Mouse (Mus musculus) hindbrain, embryonic 12.5 days (tissue): Measurements from ENCODE around the gene Nck2. TPM values are rescaled to one million over a fixed set of nuclear protein-coding genes. Genes with fewer than 3 reads are reported as not detected.

Experiments
- ATAC-seq: fragments of 200-750 bp; cut with Nextera tagmentation; 2 replicates; pipeline ENCODE4 v1.8.0; 2017; ENCODE audit warnings: moderate TSS enrichment; ENCODE audit not compliant: low FRiP score
- H3K27ac ChIP-seq: fragments of 300-500 bp; sonication (generic); 2 replicates; pipeline ENCODE4 v1.5.1; 2016; ENCODE audit warnings: mild to moderate bottlenecking
- H3K27me3 ChIP-seq: fragments of 300-500 bp; sonication (generic); 2 replicates; pipeline ENCODE4 v1.6.1; 2016; ENCODE audit warnings: mild to moderate bottlenecking
- H3K36me3 ChIP-seq: fragments of 300-500 bp; sonication (generic); 2 replicates; pipeline ENCODE4 v1.6.1; 2016; ENCODE audit warnings: mild to moderate bottlenecking
- H3K4me1 ChIP-seq: fragments of 300-500 bp; sonication (generic); 2 replicates; pipeline ENCODE4 v1.6.1; 2016
- H3K4me2 ChIP-seq: fragments of 300-500 bp; sonication (generic); replicated peaks from 2 replicates; pipeline ENCODE4 v1.6.1; 2016; ENCODE audit warnings: mild to moderate bottlenecking
- H3K4me3 ChIP-seq: fragments of 300-500 bp; sonication (generic); 2 replicates; pipeline ENCODE4 v1.5.1; 2016; ENCODE audit warnings: mild to moderate bottlenecking
- H3K9ac ChIP-seq: fragments of 300-500 bp; sonication (generic); 2 replicates; pipeline ENCODE4 v1.6.1; 2016; ENCODE audit warnings: mild to moderate bottlenecking, moderate library complexity
- H3K9me3 ChIP-seq: fragments of 300-500 bp; sonication (generic); replicated peaks from 2 replicates; pipeline ENCODE4 v1.6.1; 2016; ENCODE audit warnings: mild to moderate bottlenecking
- WGBS: fragments of 180-500 bp; shearing (Covaris S2); methylation state at CpG from one replicate; pipeline ENCODE4 v1.1.7; 2016; 5-methylcytosine and 5-hydroxymethylcytosine counted together
- polyA plus RNA-seq: library from polyadenylated mRNA; unstranded; fragments of >200 nt; fragmentation: Nextera tagmentation; extraction: Ambion mirVana; gene quantifications from 2 replicates; pipeline ENCODE4 v1.2.1, GENCODE M21; 2016

The Nck2 gene
- polyA plus RNA-seq, 1 experiment from 2014 or later, result 54.4 TPM

GRCm38 (mm10) chr1:43500121-43500520 is 55.7 kb downstream of the Nck2 start:
- Histone ChIP-seq H3K27me3 (no peaks in the 10 kb centered on the region), H3K9me3 (no peaks in the 10 kb centered on the region), H3K4me3 (no peak overlapping the region), H3K4me1 (peaks cover 41% of the 10 kb centered on the region), H3K27ac (no peak overlapping the region), H3K9ac (no peak overlapping the region), H3K36me3 (no peaks in the 10 kb centered on the region), H3K4me2 (no peak overlapping the region)
- ATAC-seq, result no peak
- 67% methylated on average over 5 of the region's 5 CpGs for WGBS

- WGBS, result 88% methylated on average over 6 of the region's 6 CpGs
- no peak overlapping the region for H3K9ac ChIP-seq
- H3K36me3 ChIP-seq, result no peaks in the 10 kb centered on the region
- no peak overlapping the region for H3K27ac ChIP-seq
- no peak overlapping the region for H3K4me2 ChIP-seq
- no peaks in the 10 kb centered on the region for H3K27me3 ChIP-seq
- no peak for ATAC-seq
- H3K4me1 ChIP-seq, result peaks cover 41% of the 10 kb centered on the region
- no peak overlapping the region for H3K4me3 ChIP-seq
- H3K9me3 ChIP-seq, result no peaks in the 10 kb centered on the region
These were observed 57.0 kb downstream of the Nck2 start for GRCm38 (mm10) chr1:43501143-43501919.

GRCm38 (mm10) chr1:43501920-43502791 is 57.8 kb downstream of the Nck2 start:
- Histone ChIP-seq H3K36me3 (no peaks in the 10 kb centered on the region), H3K27ac (no peak overlapping the region), H3K9me3 (no peaks in the 10 kb centered on the region), H3K4me1 (peaks cover 38% of the 10 kb centered on the region), H3K27me3 (no peaks in the 10 kb centered on the region), H3K4me3 (no peak overlapping the region), H3K9ac (no peak overlapping the region), H3K4me2 (no peak overlapping the region)
- no peak for ATAC-seq
- WGBS, result 58% methylated on average over 10 of the region's 10 CpGs

GRCm38 (mm10) chr1:43502792-43503146 is 58.4 kb downstream of the Nck2 start:
- H3K27me3 ChIP-seq, result no peaks in the 10 kb centered on the region
- no peaks in the 10 kb centered on the region for H3K36me3 ChIP-seq
- no peak for ATAC-seq
- no peak overlapping the region for H3K4me2 ChIP-seq
- 71% methylated on average over 8 of the region's 8 CpGs for WGBS
- H3K9me3 ChIP-seq, result no peaks in the 10 kb centered on the region
- peaks cover 34% of the 10 kb centered on the region for H3K4me1 ChIP-seq
- H3K9ac ChIP-seq, result no peak overlapping the region
- no peak overlapping the region for H3K4me3 ChIP-seq
- H3K27ac ChIP-seq, result no peak overlapping the region

- Histone ChIP-seq H3K27ac (no peak overlapping the region; the same call in 1 of the 2 replicates), H3K9ac (no peak overlapping the region), H3K27me3 (no peaks in the 10 kb centered on the region), H3K4me1 (peaks cover 30% of the 10 kb centered on the region), H3K4me2 (no peak overlapping the region), H3K4me3 (no peak overlapping the region), H3K36me3 (no peaks in the 10 kb centered on the region), H3K9me3 (no peaks in the 10 kb centered on the region)
- ATAC-seq, result no peak
- 95% methylated on average over 2 of the region's 2 CpGs for WGBS
These were observed 58.9 kb downstream of the Nck2 start for GRCm38 (mm10) chr1:43503261-43503660.

GRCm38 (mm10) chr1:43503676-43504075 is 59.3 kb downstream of the Nck2 start:
- no peak overlapping the region for H3K4me3 ChIP-seq
- H3K36me3 ChIP-seq, result no peaks in the 10 kb centered on the region
- H3K27ac ChIP-seq, result no peak overlapping the region; the same call in 1 of the 2 replicates
- H3K9me3 ChIP-seq, result no peaks in the 10 kb centered on the region
- no peaks in the 10 kb centered on the region for H3K27me3 ChIP-seq
- H3K4me1 ChIP-seq, result peaks cover 29% of the 10 kb centered on the region
- 86% methylated on average over 6 of the region's 6 CpGs for WGBS
- no peak overlapping the region for H3K4me2 ChIP-seq
- ATAC-seq, result no peak
- no peak overlapping the region for H3K9ac ChIP-seq

- H3K9ac ChIP-seq, result no peak overlapping the region
- H3K9me3 ChIP-seq, result no peaks in the 10 kb centered on the region
- H3K27ac ChIP-seq, result peak overlapping the region; percentile 44; the same call in 1 of the 2 replicates
- peaks cover 28% of the 10 kb centered on the region for H3K4me1 ChIP-seq
- 26% methylated on average over 4 of the region's 4 CpGs for WGBS
- no peaks in the 10 kb centered on the region for H3K36me3 ChIP-seq
- no peak overlapping the region for H3K4me2 ChIP-seq
- no peaks in the 10 kb centered on the region for H3K27me3 ChIP-seq
- ATAC-seq, result peak; percentile 82
- no peak overlapping the region for H3K4me3 ChIP-seq
These were observed 59.9 kb downstream of the Nck2 start for GRCm38 (mm10) chr1:43504235-43504634.

- Histone ChIP-seq H3K27ac (no peak overlapping the region), H3K9ac (no peak overlapping the region), H3K9me3 (no peaks in the 10 kb centered on the region), H3K4me1 (peaks cover 28% of the 10 kb centered on the region), H3K4me2 (no peak overlapping the region), H3K36me3 (peaks cover 6% of the 10 kb centered on the region; the same call in 1 of the 2 replicates), H3K27me3 (no peaks in the 10 kb centered on the region), H3K4me3 (no peak overlapping the region)
- ATAC-seq, result no peak
- 81% methylated on average over 3 of the region's 3 CpGs for WGBS
These were observed 62.3 kb downstream of the Nck2 start for GRCm38 (mm10) chr1:43506638-43507037.

GRCm38 (mm10) chr1:43507809-43508208 is 63.4 kb downstream of the Nck2 start:
- no peak overlapping the region for H3K4me3 ChIP-seq
- no peak overlapping the region for H3K27ac ChIP-seq
- no peak overlapping the region for H3K9ac ChIP-seq
- H3K9me3 ChIP-seq, result no peaks in the 10 kb centered on the region
- WGBS, result 72% methylated on average over 1 of the region's 1 CpGs
- peaks cover 12% of the 10 kb centered on the region for H3K36me3 ChIP-seq
- H3K4me1 ChIP-seq, result peaks cover 21% of the 10 kb centered on the region
- no peak for ATAC-seq
- H3K27me3 ChIP-seq, result no peaks in the 10 kb centered on the region
- H3K4me2 ChIP-seq, result no peak overlapping the region

GRCm38 (mm10) chr1:43511256-43511655 is 66.9 kb downstream of the Nck2 start:
- no peaks in the 10 kb centered on the region for H3K9me3 ChIP-seq
- WGBS, result 87% methylated on average over 12 of the region's 12 CpGs
- H3K27ac ChIP-seq, result no peak overlapping the region
- H3K4me3 ChIP-seq, result no peak overlapping the region
- H3K27me3 ChIP-seq, result no peaks in the 10 kb centered on the region
- no peak overlapping the region for H3K9ac ChIP-seq
- H3K4me1 ChIP-seq, result peaks cover 3% of the 10 kb centered on the region
- ATAC-seq, result 0 out of 2 replicates have a peak, but pooled peaks have one; percentile 19
- H3K36me3 ChIP-seq, result peaks cover 21% of the 10 kb centered on the region
- no peak overlapping the region for H3K4me2 ChIP-seq

- Histone ChIP-seq H3K4me1 (peaks cover 3% of the 10 kb centered on the region), H3K4me2 (no peak overlapping the region), H3K36me3 (peaks cover 21% of the 10 kb centered on the region), H3K9ac (no peak overlapping the region), H3K27ac (no peak overlapping the region), H3K27me3 (no peaks in the 10 kb centered on the region), H3K9me3 (no peaks in the 10 kb centered on the region), H3K4me3 (no peak overlapping the region)
- no peak for ATAC-seq
- 84% methylated on average over 8 of the region's 8 CpGs for WGBS
These were observed 67.3 kb downstream of the Nck2 start for GRCm38 (mm10) chr1:43511667-43512066.

GRCm38 (mm10) chr1:43517405-43517804 is 73.0 kb downstream of the Nck2 start:
- ATAC-seq, result 0 out of 2 replicates have a peak, but pooled peaks have one; percentile 50
- no peaks in the 10 kb centered on the region for H3K4me1 ChIP-seq
- H3K9me3 ChIP-seq, result no peaks in the 10 kb centered on the region
- H3K9ac ChIP-seq, result no peak overlapping the region
- H3K4me2 ChIP-seq, result no peak overlapping the region
- 96% methylated on average over 3 of the region's 3 CpGs for WGBS
- no peak overlapping the region for H3K27ac ChIP-seq
- H3K36me3 ChIP-seq, result peaks cover 11% of the 10 kb centered on the region; the same call in 1 of the 2 replicates
- no peak overlapping the region for H3K4me3 ChIP-seq
- no peaks in the 10 kb centered on the region for H3K27me3 ChIP-seq
